Mouse (Mus musculus) central nervous system, embryonic 18 days (tissue): ENCODE data around the gene Rnf151. TPM values are rescaled to one million over a fixed set of nuclear protein-coding genes. Genes with fewer than 3 reads are reported as not detected.

Experiments used
- polyA plus RNA-seq: library from polyadenylated mRNA; depleted of rRNA; stranded (reverse); fragments of >200 nt; gene quantifications from 2 replicates; pipeline ENCODE4 v1.2.3, GENCODE M21; 2012; rRNA removed

The Rnf151 gene
- polyA plus RNA-seq: 0.28 TPM in 2 replicates

DNA sequence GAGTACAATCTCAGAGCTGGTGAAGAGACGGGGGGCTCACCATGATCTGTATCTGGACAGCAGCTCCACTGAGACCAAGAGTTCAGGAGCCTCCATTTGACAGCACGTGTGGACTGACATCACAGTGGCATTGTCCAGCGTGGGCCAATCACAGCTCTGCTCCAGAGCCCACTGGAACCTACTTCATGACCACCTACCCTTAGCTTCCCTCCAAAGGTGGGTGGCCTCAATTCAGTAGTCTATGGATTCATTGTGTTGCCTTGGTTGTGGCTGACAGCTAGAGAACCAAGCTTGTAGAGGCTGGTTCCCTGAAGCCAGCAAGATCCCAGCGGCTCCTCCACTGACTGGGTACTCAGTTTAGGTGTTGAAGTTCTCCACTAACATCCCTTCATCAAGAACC, at the start of gene Rnf151, which contains the start of gene Rps2:
Rnf151 (minus strand) TSS at position 121 of the 400 bp plus-strand sequence.
Rps2 (plus strand) TSS at position 174 of the 400 bp plus-strand sequence.

GRCm38 (mm10) chr17:24752415-24753394, 34.8 kb upstream of the Rnf151 start, which contains the start of gene Hs3st6:
Gene Hs3st6 (plus strand): TSS chr17:24752988.

GRCm38 (mm10) chr17:24736330-24737051, 18.6 kb upstream of the Rnf151 start, which contains the start of gene Msrb1:
Gene Msrb1 (plus strand): TSS chr17:24736642.

GRCm38 (mm10) chr17:24727618-24728017, 9.8 kb upstream of the Rnf151 start, which contains the start of gene Rpl3l:
Gene Rpl3l (plus strand): TSS chr17:24727820.

GRCm38 (mm10) chr17:24724184-24724583, 6.3 kb upstream of the Rnf151 start, which contains the start of gene Ndufb10:
Gene Ndufb10 (minus strand): TSS chr17:24724478.

GRCm38 (mm10) chr17:24706982-24707800, 10.7 kb downstream of the Rnf151 start, which contains the start of gene Tbl3:
Gene Tbl3 (minus strand): TSS chr17:24707660.

GRCm38 (mm10) chr17:24696011-24696697, 21.7 kb downstream of the Rnf151 start, which contains the start of the genes Gfer and Noxo1:
Gene Gfer (minus strand): TSS chr17:24696156.
Gene Noxo1 (plus strand): TSS chr17:24696234.

GRCm38 (mm10) chr17:24689251-24690081, 28.4 kb downstream of the Rnf151 start, which contains the start of gene Syngr3:
Gene Syngr3 (minus strand): TSS chr17:24689955.

GRCm38 (mm10) chr17:24669545-24670245, 48.2 kb downstream of the Rnf151 start, which contains the start of gene Zfp598:
Gene Zfp598 (plus strand): TSS chr17:24669687.

Other genes with a start within 250 kb of the Rnf151 start
- 80.4 and 89.3 TPM in 2 replicates for gene E4f1, start 247.8 kb downstream of the Rnf151 start, polyA plus RNA-seq
- gene Pgp, start 247.7 kb downstream of the Rnf151 start, polyA plus RNA-seq: 51.9 and 56.2 TPM in 2 replicates
- gene Bricd5, start 244.2 kb downstream of the Rnf151 start, polyA plus RNA-seq: 0.67 and 1.4 TPM in 2 replicates
- 40.6 TPM in 2 replicates for gene Mlst8, start 239.0 kb downstream of the Rnf151 start, polyA plus RNA-seq
- gene Caskin1, start 229.5 kb downstream of the Rnf151 start, polyA plus RNA-seq: 109 and 125 TPM in 2 replicates
- gene Traf7, start 190.1 kb downstream of the Rnf151 start, polyA plus RNA-seq: 317 and 344 TPM in 2 replicates
- gene Rab26, start 183.9 kb downstream of the Rnf151 start, polyA plus RNA-seq: 14.9 and 17.8 TPM in 2 replicates
- gene Pkd1, start 168.2 kb downstream of the Rnf151 start, polyA plus RNA-seq: 72.1 and 73.5 TPM in 2 replicates
- 152 and 155 TPM in 2 replicates for gene Tsc2, start 85.4 kb downstream of the Rnf151 start, polyA plus RNA-seq
- 13.9 and 14.3 TPM in 2 replicates for gene Nthl1, start 85.4 kb downstream of the Rnf151 start, polyA plus RNA-seq
- gene Slc9a3r2, start 67.7 kb downstream of the Rnf151 start, polyA plus RNA-seq: 48.9 and 51.1 TPM in 2 replicates
- 0.31 and 0.40 TPM in 2 replicates for gene Npw, start 59.6 kb downstream of the Rnf151 start, polyA plus RNA-seq
- gene Zfp598, start 48.4 kb downstream of the Rnf151 start, polyA plus RNA-seq: 73.8 and 74.1 TPM in 2 replicates
- 153 and 170 TPM in 2 replicates for gene Syngr3, start 28.1 kb downstream of the Rnf151 start, polyA plus RNA-seq
- gene Gfer, start 21.9 kb downstream of the Rnf151 start, polyA plus RNA-seq: 28.7 and 30.4 TPM in 2 replicates
- gene Noxo1, start 21.8 kb downstream of the Rnf151 start, polyA plus RNA-seq: 7.4 and 8.2 TPM in 2 replicates
- 63.2 and 66.6 TPM in 2 replicates for gene Tbl3, start 10.4 kb downstream of the Rnf151 start, polyA plus RNA-seq
- gene Rps2, start 53 bp upstream of the Rnf151 start, polyA plus RNA-seq: 1,636 and 1,660 TPM in 2 replicates
- 265 and 272 TPM in 2 replicates for gene Ndufb10, start 6.4 kb upstream of the Rnf151 start, polyA plus RNA-seq
- 0.08 and 0.35 TPM in 2 replicates for gene Rpl3l, start 9.8 kb upstream of the Rnf151 start, polyA plus RNA-seq
- gene Msrb1, start 18.6 kb upstream of the Rnf151 start, polyA plus RNA-seq: 36.6 and 37.8 TPM in 2 replicates
- gene Hs3st6, start 34.9 kb upstream of the Rnf151 start, polyA plus RNA-seq: 0.18 and 0.32 TPM in 2 replicates
- gene Meiob, start 86.2 kb upstream of the Rnf151 start, polyA plus RNA-seq: not detected in 2 replicates
- gene Hagh, start 122.1 kb upstream of the Rnf151 start, polyA plus RNA-seq: 53.3 and 54.8 TPM in 2 replicates
- gene Fahd1, start 132.3 kb upstream of the Rnf151 start, polyA plus RNA-seq: 17.5 and 18.2 TPM in 2 replicates
- 0.04 TPM in 2 replicates for gene Igfals, start 147.9 kb upstream of the Rnf151 start, polyA plus RNA-seq
- gene Nubp2, start 168.3 kb upstream of the Rnf151 start, polyA plus RNA-seq: 24.0 and 25.9 TPM in 2 replicates
- gene Spsb3, start 168.6 kb upstream of the Rnf151 start, polyA plus RNA-seq: 86.4 and 94.7 TPM in 2 replicates
- 33.9 and 36.5 TPM in 2 replicates for gene Eme2, start 177.0 kb upstream of the Rnf151 start, polyA plus RNA-seq
- gene Mrps34, start 177.1 kb upstream of the Rnf151 start, polyA plus RNA-seq: 97.2 and 101 TPM in 2 replicates
- 78.7 and 90.5 TPM in 2 replicates for gene Nme3, start 178.4 kb upstream of the Rnf151 start, polyA plus RNA-seq
- gene Mapk8ip3, start 218.9 kb upstream of the Rnf151 start, polyA plus RNA-seq: 223 and 233 TPM in 2 replicates
- 43.2 and 49.2 TPM in 2 replicates for gene Jpt2, start 242.6 kb upstream of the Rnf151 start, polyA plus RNA-seq